Mouse (Mus musculus) embryo, embryonic 9.5 days (tissue): Measurements from ENCODE around the gene Ttc38.
A peak's percentile ranks its signal among the peaks of the same experiment; 100 is the strongest.

Experiments used
- DNase-seq: peaks from one replicate; pipeline ENCODE4 v3.0.0-alpha.2; 2017; ENCODE audit errors: extremely low spot score

Ttc38 gene

GRCm38 (mm10) chr15:85831954-85832590 lies at the start of gene Ttc38:
Gene Ttc38 (plus strand): TSS chr15:85832306.
- DNase-seq, result peak; percentile 77

- DNase-seq, result no peak
Observed at GRCm38 (mm10) chr15:85783146-85783545, 49.0 kb upstream of the Ttc38 start.

GRCm38 (mm10) chr15:85784341-85784740 lies 47.8 kb upstream of the Ttc38 start:
- DNase-seq, result no peak

- no peak for DNase-seq
Observed at GRCm38 (mm10) chr15:85786711-85787110, 45.4 kb upstream of the Ttc38 start.

GRCm38 (mm10) chr15:85787482-85787881 lies 44.6 kb upstream of the Ttc38 start:
- no peak for DNase-seq

- no peak for DNase-seq
Observed at GRCm38 (mm10) chr15:85788051-85788450, 44.1 kb upstream of the Ttc38 start.

- no peak for DNase-seq
Observed at GRCm38 (mm10) chr15:85788633-85789032, 43.5 kb upstream of the Ttc38 start.

- DNase-seq, result no peak
Observed at GRCm38 (mm10) chr15:85791449-85791848, 40.7 kb upstream of the Ttc38 start.

- no peak for DNase-seq
Observed at GRCm38 (mm10) chr15:85792819-85793218, 39.3 kb upstream of the Ttc38 start.

- no peak for DNase-seq
Observed at GRCm38 (mm10) chr15:85795516-85795915, 36.6 kb upstream of the Ttc38 start.

GRCm38 (mm10) chr15:85798676-85799075 lies 33.4 kb upstream of the Ttc38 start:
- DNase-seq, result no peak

GRCm38 (mm10) chr15:85802931-85803330 lies 29.2 kb upstream of the Ttc38 start:
- DNase-seq, result no peak

GRCm38 (mm10) chr15:85806886-85807285 lies 25.2 kb upstream of the Ttc38 start:
- no peak for DNase-seq

GRCm38 (mm10) chr15:85807404-85807803 lies 24.7 kb upstream of the Ttc38 start:
- DNase-seq, result no peak

GRCm38 (mm10) chr15:85808031-85808430 lies 24.1 kb upstream of the Ttc38 start:
- no peak for DNase-seq

GRCm38 (mm10) chr15:85808434-85808833 lies 23.7 kb upstream of the Ttc38 start:
- no peak for DNase-seq

- no peak for DNase-seq
Observed at GRCm38 (mm10) chr15:85809091-85809490, 23.0 kb upstream of the Ttc38 start.

- DNase-seq, result no peak
Observed at GRCm38 (mm10) chr15:85810462-85810805, 21.7 kb upstream of the Ttc38 start.

GRCm38 (mm10) chr15:85810806-85811521 lies 21.1 kb upstream of the Ttc38 start:
- no peak for DNase-seq

- DNase-seq, result peak; percentile 98
Observed at GRCm38 (mm10) chr15:85811535-85812277, 20.4 kb upstream of the Ttc38 start, which contains the start of gene Cdpf1. Gene Cdpf1 (minus strand): TSS chr15:85811697.

GRCm38 (mm10) chr15:85813428-85813827 lies 18.7 kb upstream of the Ttc38 start:
- no peak for DNase-seq

- peak; percentile 47 for DNase-seq
Observed at GRCm38 (mm10) chr15:85821203-85822010, 10.7 kb upstream of the Ttc38 start, which contains the start of gene Pkdrej. Gene Pkdrej (minus strand): TSS chr15:85821734.
